Mouse (Mus musculus) ES-E14 (cell line): ENCODE results near the gene Nmnat2. TPM values are rescaled to one million over a fixed set of nuclear protein-coding genes. Genes with fewer than 3 reads are reported as not detected.

Source experiments
- DNase-seq: peaks from one replicate; pipeline ENCODE4 v3.0.0-alpha.2; 2013; ENCODE audit warnings: low read depth, low spot score
- H3K27ac ChIP-seq: 2 replicates; pipeline ENCODE4 v1.5.1; 2012; ENCODE audit warnings: low read depth, mild to moderate bottlenecking, low read length, moderate library complexity, mixed read lengths; ENCODE audit not compliant: poor library complexity, insufficient read depth, severe bottlenecking
- H3K36me3 ChIP-seq: 2 replicates; pipeline ENCODE4 v1.6.1; 2012; ENCODE audit warnings: mild to moderate bottlenecking, low read length, moderate library complexity, mixed read lengths; ENCODE audit not compliant: control insufficient read depth, poor library complexity, insufficient read depth, severe bottlenecking
- H3K4me1 ChIP-seq, 2 experiments: fragments of 150-350 bp in 1 of 2; sonication (generic) in 1 of 2; 2 replicates each; pipeline ENCODE4 v1.6.1; 2012; ENCODE audit warnings: low read length in 2 of 2, mild to moderate bottlenecking in 1 of 2, mixed read lengths in 1 of 2; ENCODE audit not compliant: control insufficient read depth in 2 of 2, insufficient read depth in 2 of 2, poor library complexity in 1 of 2
- H3K4me3 ChIP-seq, 2 experiments: fragments of 150-350 bp in 1 of 2; sonication (generic) in 1 of 2; 2 replicates each; pipeline ENCODE4 v1.5.1; 2012; ENCODE audit warnings: low read length in 2 of 2, low read depth in 1 of 2, mild to moderate bottlenecking in 1 of 2, mixed read lengths in 1 of 2; ENCODE audit not compliant: insufficient read depth in 1 of 2, poor library complexity in 1 of 2, severe bottlenecking in 1 of 2
- H3K9ac ChIP-seq: 2 replicates; pipeline ENCODE4 v1.6.1; 2012; ENCODE audit warnings: low read depth, mild to moderate bottlenecking, low read length, mixed read lengths; ENCODE audit not compliant: poor library complexity, insufficient read depth, severe bottlenecking
- H3K9me3 ChIP-seq: fragments of 150-350 bp; sonication (generic); 2 replicates; pipeline ENCODE4 v1.6.1; 2012; ENCODE audit warnings: low read depth, mild to moderate bottlenecking, low read length; ENCODE audit not compliant: control insufficient read depth, insufficient read depth
- CHD2 ChIP-seq: IDR thresholded peaks from 2 replicates; pipeline ENCODE4 v1.6.1; 2014; ENCODE audit warnings: mild to moderate bottlenecking, low read depth, low read length, inconsistent platforms
- HCFC1 ChIP-seq: IDR thresholded peaks from 2 replicates; pipeline ENCODE4 v1.6.1; 2012; ENCODE audit warnings: low read length, inconsistent platforms, borderline replicate concordance; ENCODE audit not compliant: insufficient read depth
- MAFK ChIP-seq: IDR thresholded peaks from 2 replicates; pipeline ENCODE4 v1.6.1; 2014; ENCODE audit warnings: mild to moderate bottlenecking, low read depth, low read length, inconsistent platforms; ENCODE audit not compliant: insufficient read depth
- ZC3H11A ChIP-seq: IDR thresholded peaks from 2 replicates; pipeline ENCODE4 v1.6.1; 2012; ENCODE audit warnings: low read depth, mild to moderate bottlenecking, inconsistent platforms, low read length, borderline replicate concordance
- ZNF384 ChIP-seq: IDR thresholded peaks from 2 replicates; pipeline ENCODE4 v1.6.1; 2012; ENCODE audit warnings: low read depth, low read length, inconsistent platforms
- in situ Hi-C, 2 experiments: fragments of 600-800 bp; cut with MboI; formaldehyde crosslinking; loops; one replicate each; pipeline ENCODE4 v1.15.1; 2025; ENCODE audit warnings: low sequenced_read_pairs in 2 of 2, inconsistent platforms in 1 of 2; ENCODE audit not compliant: unreplicated experiment in 2 of 2
- total RNA-seq: library from RNA; depleted of rRNA; stranded (reverse); fragments of 300-350 nt; gene quantifications from 2 replicates; pipeline ENCODE4 v1.2.3, GENCODE M21; 2012

Nmnat2 gene
- total RNA-seq, 1 experiment: 24.8 TPM

- DNase-seq: no peak
- Histone ChIP-seq H3K9ac (no peak overlapping the region), H3K4me1 (peaks cover 6 to 13% of the 10 kb centered on the region in 2 experiments), H3K36me3 (no peaks in the 10 kb centered on the region), H3K4me3 (no peak overlapping the region), H3K9me3 (no peaks in the 10 kb centered on the region), H3K27ac (no peak overlapping the region; the same call in 1 of the 2 replicates)
- TF ChIP-seq MAFK (no peak), CHD2 (no peak), ZC3H11A (no peak), ZNF384 (no peak), HCFC1 (no peak)
- in situ Hi-C loops: no loop called here
Observed at GRCm38 (mm10) chr1:153048147-153048878, 93.5 kb downstream of the Nmnat2 start.

DNA sequence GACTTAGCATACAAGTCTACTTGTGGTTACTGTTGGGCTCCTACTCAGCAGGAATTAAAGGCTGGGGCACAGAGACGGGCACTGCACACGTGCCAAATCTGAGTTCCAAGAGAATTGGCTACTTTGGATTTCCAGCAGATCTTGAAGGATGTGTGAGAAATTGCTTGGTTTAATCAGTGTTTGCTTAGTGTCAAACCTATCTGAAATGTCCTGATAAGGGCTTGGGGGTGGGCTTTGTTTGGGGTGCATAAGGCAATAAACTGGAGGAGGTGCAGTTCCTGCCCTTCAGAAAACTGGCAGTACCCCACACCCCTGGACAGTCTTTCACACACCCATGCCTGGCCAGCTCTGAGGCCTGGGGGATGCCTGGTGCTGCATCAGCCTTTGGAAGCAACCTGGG lies 94.7 kb downstream of the Nmnat2 start:
- TF ChIP-seq ZNF384 (no peak), CHD2 (no peak), ZC3H11A (no peak), HCFC1 (no peak), MAFK (no peak)
- Histone ChIP-seq H3K36me3 (no peaks in the 10 kb centered on the region), H3K4me3 (no peak overlapping the region), H3K9ac (no peak overlapping the region), H3K9me3 (no peaks in the 10 kb centered on the region), H3K27ac (no peak overlapping the region), H3K4me1 (peaks cover 6 to 13% of the 10 kb centered on the region in 2 experiments; a peak in 3 of 4 replicates)
- in situ Hi-C loops: no loop called here
- DNase-seq: no peak

GRCm38 (mm10) chr1:153051474-153051873 lies 96.7 kb downstream of the Nmnat2 start:
- in situ Hi-C loops: no loop called here
- H3K4me3 ChIP-seq: no peak overlapping the region
- H3K9ac ChIP-seq: no peak overlapping the region
- H3K9me3 ChIP-seq: no peaks in the 10 kb centered on the region
- no peaks in the 10 kb centered on the region for H3K36me3 ChIP-seq
- TF ChIP-seq ZC3H11A (no peak), MAFK (no peak), ZNF384 (no peak), HCFC1 (no peak), CHD2 (no peak)
- H3K27ac ChIP-seq: no peak overlapping the region
- peaks cover 2 to 13% of the 10 kb centered on the region in 2 experiments; a peak in 2 of 4 replicates for H3K4me1 ChIP-seq
- DNase-seq: no peak

DNA sequence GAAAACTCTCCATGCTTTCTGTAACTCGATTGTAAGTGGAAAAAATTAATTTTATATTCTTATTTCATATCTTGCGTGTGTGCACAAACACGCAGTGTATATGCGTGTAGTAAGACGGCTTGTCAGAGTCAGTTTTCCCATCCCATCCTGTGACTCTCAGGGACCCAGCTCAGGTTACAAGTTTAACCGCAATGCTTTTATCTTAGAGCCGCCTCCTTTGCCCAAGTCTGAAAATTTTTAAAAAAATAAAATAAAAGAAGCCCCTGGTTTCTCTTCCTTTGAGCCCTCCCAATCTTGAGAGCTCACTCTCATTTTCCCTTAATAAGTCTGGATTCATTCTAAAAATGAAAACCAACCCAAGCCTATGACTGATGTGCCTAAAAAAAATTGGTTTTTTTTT lies 98.8 kb downstream of the Nmnat2 start:
- in situ Hi-C loops: no loop called here
- TF ChIP-seq ZC3H11A (no peak), ZNF384 (no peak)
- Histone ChIP-seq H3K27ac (no peak overlapping the region), H3K9ac (no peak overlapping the region), H3K36me3 (no peaks in the 10 kb centered on the region), H3K4me3 (no peak overlapping the region), H3K4me1 (peaks cover 0 to 6% of the 10 kb centered on the region in 2 experiments; a peak in 2 of 4 replicates), H3K9me3 (no peaks in the 10 kb centered on the region)
- DNase-seq: no peak
